Mouse (Mus musculus) left cerebral cortex, adult 9 months (tissue): Measurements from ENCODE around the gene Cd81.

Source experiments
- DNase-seq, 2 experiments: peaks; one replicate each; pipeline ENCODE4 v3.0.0; 2022; ENCODE audit warnings: low spot score in 2 of 2

Cd81 gene

DNA sequence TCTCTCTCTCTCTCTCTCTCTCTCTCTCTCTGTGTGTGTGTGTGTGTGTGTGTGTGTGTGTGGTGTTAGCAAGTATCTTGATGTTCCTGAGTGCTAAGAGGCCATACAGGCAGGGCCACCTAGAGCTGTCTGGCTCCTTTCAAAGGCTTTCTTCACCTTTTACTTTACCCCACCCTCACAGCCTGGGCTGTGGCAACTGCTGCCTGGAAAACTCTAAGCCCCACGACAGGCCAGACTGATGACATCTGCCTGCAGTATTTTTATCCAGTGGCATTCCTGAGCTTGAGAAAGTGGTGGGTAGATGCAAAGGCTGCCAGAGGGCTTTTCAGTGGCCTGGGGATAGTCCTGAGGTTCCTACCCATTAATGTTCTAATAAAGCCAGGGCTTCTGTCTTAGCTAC lies 59.9 kb downstream of the Cd81 start:
- DNase-seq = no peak

GRCm38 (mm10) chr7:143114773-143115172 lies 62.2 kb downstream of the Cd81 start:
- no peak for DNase-seq

GRCm38 (mm10) chr7:143116521-143116920 lies 64.0 kb downstream of the Cd81 start:
- no peak for DNase-seq
